Mouse (Mus musculus) left cerebral cortex, adult 8-10 months (tissue): ENCODE measurements around the gene Gbx1. TPM values are rescaled to one million over a fixed set of nuclear protein-coding genes. Genes with fewer than 3 reads are reported as not detected.
A peak's percentile ranks its signal among the peaks of the same experiment; 100 is the strongest.

Experiments
- DNase-seq, 2 experiments: peaks; one replicate each; pipeline ENCODE4 v3.0.0; 2022; ENCODE audit warnings: low spot score in 2 of 2
- total RNA-seq, 4 experiments: library from RNA; stranded (reverse); gene quantifications; 2 replicates each; pipeline ENCODE4 v1.2.4; 2022

The Gbx1 gene
- total RNA-seq, 4 experiments from 2014 or later, result 0.65 to 1.4 (median 1.2) TPM

DNA sequence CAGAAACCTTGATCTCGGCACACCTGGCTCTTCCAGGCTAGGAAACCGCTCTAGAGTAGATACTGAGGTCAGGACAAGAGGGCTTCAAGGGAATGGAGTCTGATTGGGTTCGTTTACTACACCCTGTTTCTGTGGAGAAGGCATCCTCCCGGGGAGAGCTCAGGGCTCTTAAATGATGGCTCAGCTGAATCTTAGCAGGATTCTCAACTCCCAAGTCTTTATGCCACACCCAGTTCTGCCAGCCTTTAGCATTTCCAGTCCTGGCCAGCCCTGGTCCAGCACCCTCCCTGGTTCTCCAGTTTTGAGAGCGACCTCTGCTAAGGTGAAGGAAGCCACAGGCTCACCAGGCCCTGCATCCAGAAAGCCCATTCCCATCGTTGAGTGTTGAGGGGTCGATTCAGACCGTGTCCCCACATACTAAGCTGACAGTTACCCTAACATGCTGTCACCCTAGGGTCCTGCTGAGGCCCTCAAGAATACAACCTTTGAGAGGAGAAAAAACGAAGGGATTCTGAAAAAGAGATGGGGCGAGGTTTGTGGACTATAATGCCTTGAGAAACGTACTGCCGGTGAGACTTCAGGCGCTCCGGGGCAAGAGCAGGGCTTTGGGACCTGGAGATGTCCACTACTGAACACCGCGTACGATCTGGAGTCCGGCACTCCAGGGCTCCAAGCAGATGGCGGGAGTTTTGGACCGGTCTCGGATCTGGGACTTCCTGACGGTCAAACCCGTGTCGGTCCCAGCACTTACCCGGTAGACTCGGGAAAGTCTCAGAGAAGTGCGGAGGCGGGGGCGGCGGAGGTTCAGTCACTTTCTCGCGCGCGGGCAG lies 1.4 kb downstream of the Gbx1 start:
- DNase-seq, result no peak

DNA sequence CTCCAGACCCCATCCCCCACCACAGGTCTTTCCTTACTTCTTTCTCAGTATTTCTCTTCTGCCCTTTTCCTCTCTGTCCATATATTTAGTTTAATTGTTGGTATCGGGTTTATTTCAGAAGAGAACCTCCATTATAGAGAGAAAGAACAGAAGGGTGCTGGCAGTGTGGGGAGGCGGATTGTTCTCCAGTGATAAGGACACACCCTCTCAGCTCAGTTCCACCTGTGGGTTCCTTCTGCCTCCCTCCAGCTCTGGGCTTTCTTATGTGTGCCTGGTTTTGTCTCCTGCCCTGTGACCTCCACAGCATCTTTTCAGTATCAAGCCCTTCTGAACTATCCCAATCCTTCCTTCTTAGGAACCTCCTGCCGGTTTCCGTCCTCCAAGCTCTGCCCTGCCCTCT lies 2.5 kb downstream of the Gbx1 start:
- no peak for DNase-seq

DNA sequence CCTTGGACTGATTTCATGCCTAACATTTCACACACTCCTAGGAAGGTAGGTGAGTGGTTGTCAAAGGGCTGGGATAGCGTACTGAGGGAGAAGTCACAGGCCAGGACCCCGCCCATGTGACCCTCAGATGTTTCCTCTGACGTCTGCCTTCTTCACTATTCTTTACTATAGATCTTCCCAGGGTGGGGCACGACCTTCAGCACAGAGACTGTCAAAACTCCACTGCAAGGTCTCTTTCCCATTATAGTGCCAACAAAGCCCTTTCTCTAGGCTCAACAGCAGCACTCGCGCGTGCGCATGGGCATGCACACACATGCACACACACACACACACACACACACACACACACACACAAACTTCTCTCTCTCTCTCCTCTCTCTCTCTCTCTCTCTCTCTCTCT lies 3.2 kb downstream of the Gbx1 start:
- DNase-seq, result no peak

DNA sequence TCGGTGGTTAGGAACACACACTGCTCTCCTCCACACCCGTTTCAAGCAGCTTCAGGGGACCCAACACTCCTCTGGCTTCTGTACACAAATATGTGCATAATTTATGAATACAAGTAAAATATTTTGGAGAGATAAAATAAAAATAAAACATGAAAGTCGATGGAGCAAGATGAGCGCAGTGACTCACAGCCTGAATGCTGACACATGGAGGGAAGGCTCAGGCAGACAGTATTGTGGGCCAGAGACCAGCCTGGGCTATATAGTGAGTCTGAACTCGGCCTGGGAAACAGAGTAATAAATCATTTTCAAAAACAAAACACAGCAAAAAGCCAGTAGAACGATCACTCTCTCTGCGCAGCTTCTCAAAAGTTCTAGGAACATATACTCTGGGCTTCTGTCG lies 5.6 kb downstream of the Gbx1 start:
- DNase-seq, result no peak

DNA sequence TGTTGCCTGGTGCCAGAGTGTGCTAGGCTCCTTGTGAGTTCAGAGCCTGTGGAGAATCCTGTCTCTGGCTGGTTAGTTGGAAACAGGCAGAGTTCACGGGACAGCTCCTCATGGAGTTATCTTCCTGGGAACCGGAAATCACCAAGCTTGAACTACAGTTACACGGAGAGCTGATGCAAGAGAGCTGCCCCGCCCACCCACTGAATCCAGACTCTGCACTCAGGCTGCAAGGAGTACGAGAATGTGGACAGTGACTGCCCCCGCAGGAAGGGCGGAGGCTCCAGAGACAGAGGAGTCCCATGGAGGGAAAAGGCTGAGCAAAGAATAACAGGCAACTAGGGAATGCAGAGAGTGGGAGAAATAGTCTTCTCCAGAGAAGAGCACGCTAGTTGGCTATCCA lies 14.7 kb downstream of the Gbx1 start:
- DNase-seq, result no peak

DNA sequence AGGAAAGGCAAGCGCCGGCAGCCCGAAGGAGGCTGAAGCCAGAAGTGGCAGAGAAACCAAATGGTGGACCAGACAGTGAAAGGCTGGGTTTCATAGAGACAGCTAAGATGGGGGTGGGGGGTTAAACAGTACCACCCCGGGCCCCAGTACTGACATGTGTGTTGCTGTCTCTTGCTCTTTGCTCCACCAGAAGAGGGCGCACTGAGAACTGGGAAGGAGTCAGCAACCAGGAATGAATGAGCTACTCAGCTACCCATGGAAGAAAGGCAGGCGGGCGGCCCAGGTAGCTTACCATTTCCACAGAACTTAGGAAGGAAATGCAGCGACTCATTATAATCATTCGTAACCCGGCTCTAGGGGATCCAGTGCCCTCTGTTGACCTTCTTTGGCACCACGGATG lies 16.4 kb downstream of the Gbx1 start:
- DNase-seq, result no peak

DNA sequence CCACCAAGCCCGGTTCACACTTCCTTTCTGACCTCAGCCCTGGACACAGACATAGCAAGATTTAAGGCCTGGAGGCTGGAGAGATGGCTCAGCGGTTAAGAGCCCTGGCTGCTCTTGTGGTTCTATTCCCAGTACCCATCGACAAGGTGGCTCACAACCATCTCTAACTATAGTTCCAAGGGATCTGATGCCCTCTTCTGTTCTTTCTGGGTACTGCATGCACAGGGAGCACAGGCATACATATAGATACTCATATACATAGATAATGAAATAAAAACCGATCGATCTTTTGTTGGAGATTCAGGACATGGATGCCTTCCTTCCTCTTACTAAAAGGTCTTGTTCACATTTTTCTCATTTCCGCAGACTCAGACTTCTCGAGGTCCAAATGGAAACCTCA lies 18.6 kb downstream of the Gbx1 start:
- no peak for DNase-seq

DNA sequence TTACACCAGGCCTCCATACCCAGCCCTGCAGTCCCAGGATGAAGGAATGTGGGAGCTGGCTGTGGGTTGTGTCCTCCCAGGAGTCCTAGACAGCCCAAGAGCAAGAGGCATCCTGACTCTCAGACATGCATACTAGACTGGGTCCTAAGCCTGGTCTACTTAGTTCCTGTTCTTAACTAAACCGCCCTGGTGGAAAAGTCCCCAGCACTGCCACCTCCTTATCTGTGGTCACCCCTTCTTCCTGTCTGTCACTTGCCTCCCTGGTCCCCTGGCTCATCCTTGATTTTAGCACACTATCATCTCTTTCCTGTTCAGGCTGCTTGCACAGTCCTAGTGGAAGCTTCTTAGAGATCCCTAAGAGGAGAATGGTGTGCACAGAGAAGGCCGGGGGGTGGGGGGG lies 21.5 kb downstream of the Gbx1 start:
- DNase-seq, result no peak

DNA sequence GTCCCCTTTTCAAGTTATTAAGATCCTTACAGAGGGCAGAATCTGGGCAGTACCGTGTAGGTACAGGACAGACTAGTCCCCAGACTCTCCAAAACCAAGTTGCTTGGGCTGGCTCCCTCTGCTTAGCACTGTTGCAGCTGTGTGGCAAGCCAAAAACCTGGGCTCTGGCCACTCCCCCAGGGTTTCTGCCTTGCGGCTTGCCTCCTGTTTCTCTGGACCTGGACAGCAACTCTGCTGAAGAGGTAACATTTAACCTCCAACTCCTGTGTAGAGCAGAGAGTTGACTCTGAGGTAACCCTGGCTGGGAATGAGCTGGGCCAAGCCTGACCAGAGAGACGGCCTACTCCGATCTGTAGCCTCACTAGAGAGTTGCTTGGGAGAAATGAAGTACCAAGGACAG lies 24.2 kb downstream of the Gbx1 start:
- no peak for DNase-seq

DNA sequence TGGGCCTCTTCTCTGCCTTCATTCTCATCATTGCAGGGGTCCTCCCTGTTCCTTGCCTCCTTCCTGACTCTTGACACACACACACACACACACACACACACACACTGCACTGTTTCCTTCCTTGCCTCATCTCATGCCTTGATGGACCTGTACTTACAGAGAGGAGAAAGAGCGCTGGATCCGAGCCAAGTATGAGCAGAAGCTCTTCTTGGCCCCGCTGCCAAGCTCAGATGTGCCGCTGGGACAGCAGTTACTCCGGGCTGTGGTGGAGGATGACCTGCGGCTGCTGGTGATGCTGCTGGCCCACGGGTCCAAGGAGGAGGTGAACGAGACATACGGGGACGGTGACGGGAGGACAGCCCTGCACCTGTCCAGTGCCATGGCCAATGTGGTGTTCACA lies 26.2 kb downstream of the Gbx1 start:
- DNase-seq, result no peak

DNA sequence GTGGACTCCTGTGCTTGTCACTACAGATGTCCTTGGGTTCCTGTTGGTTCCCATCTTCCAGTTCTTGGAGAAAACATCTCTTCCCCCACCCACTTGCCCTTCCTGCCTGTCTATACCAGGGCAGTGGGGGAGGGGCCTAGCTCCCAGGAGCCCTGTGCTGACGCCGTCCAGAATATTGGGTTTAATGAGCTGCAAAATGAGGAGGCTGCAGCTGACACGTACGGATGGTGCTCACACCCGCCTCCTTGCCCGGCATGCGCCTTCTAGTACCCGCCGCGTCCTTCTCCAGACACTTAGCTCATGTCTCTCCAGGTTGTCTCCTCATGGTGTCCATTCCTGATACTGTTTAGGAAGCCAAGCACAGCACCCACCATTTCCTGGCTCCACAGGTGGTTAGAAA lies 27.9 kb downstream of the Gbx1 start:
- no peak for DNase-seq

DNA sequence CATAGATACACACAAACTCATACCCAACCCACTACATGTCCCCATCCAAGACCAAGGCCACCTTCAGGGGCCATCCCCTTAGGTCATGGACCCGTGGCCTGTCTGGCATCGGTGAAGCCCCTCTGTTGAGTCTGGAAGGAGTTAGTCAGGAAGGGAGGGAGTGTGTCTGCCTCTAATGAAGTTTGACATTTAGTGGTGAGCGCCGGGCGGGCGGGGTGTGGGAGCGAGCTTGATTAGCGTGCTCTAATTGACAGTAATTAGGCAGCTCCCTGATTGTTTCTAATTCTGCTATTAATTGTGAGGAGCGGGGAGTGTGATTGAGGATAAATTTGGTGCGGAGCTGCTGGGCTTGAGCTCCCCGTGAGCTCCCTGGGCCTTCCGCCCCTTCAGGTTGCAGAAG lies 29.5 kb downstream of the Gbx1 start:
- DNase-seq, result no peak

DNA sequence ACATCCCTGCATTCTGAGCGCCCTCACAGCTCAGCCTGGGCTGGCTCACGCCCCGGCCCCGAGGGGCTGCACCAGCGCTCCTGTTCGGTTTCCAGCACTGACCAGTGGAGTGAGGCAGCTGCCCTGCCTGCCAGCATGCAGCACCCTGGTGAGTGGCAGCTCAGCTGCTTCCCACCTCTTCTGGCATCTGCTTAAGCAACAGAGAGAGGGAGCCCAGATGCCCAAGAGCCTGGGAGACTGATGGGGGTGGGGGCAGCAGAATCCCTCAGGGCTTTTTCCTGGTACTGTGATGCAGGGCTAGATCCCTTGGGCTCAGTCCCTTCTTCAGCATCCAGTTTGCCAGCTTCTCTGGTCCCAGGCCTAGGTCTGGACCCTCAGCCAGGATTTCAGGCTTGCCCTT lies 30.2 kb downstream of the Gbx1 start:
- DNase-seq, result no peak

DNA sequence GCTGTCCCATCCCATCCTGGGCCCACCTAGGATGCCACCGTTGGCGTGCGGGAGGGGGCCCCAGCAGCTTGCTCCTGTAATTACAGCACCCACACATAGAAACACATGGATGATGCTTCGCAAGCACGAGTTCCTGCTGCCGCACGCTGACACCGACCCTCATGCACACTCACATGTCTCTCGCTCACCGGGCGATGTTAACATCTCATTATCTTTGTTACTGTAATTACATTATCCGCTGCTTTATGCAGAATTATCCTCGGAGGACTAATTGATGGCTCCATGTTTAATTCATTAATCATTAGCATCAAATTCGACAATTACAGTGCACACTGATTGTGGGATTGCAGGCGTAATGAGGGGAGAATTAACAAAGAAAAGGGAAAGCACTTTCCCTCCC lies 32.0 kb downstream of the Gbx1 start:
- DNase-seq, result no peak

DNA sequence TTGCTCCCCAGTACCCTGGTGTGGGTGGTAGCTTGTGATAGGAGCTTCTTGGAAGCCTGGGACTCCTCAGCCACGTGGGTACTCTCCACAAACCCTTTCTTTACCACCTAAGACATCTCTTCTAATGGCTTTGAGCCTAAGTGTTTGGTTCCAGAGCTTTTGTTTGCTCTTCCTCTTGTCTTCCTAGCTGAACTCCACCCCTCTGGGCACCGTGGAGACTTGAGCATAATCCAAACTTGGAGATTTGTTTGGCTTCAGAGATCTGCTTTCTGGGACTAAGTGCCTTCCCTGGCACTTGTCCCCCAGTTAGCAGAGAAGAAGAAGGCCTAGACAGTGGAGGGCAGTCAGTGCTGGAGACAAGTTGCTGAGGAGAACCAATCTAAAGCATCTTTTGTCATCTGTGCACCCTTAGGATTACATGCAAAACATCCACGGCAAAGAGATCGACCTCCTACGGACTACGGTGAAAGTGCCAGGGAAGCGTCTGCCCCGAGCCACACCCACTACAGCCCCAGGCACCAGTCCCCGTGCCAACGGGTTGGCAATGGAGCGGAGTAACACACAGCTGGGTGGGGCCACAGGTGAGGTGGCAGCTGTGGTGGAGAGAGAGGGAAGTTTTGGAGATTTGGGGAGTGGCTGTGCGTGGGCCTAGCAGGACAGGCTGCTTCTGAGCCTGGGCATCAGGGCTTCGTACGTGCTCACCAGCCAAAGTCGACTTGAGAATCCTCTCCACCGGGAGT lies 34.3 kb downstream of the Gbx1 start:
- DNase-seq, result no peak

DNA sequence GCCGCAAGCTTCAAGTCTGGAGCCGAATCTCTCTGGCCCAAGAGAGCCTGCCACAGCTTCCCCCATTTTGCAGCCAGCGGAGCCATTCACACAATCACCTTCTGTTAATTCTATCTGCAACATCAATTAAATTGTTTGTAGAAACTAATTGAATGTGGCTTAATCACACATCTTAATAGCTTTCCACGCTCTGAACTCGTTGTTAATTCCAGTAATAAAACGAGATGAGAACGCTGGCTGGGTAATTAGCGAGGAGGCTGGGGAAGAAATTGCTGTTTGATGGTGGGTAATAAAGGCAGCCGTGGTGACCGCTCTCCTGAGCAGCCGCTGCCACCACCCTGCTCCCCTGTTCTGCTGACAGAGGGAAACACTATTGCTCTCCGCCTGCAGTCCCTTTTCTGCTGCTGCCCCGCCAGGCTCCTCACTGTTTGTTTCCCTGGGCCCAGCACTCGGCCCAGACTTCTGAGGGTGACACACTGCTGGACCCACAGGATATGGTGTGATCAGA lies 36.5 kb downstream of the Gbx1 start:
- DNase-seq, result no peak

DNA sequence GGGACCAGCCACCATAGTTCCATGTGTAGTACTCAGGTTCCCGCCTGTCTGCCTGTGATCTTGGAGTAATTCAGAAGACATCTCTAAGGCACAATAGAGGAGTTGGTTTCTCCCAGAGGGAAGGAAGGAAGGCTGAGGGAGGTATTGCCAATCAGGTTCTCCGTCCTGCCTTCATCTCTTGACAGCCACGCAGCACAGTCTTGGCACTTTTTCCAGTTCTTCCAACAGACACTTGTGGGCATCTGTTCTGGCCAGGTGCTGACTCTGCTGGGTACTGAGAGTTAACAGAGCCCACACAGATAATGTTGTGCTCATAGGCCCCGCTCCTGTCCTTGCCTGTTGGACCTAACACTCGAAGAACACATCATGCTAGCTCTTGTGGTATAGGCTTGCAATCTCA lies 40.3 kb downstream of the Gbx1 start:
- no peak for DNase-seq

DNA sequence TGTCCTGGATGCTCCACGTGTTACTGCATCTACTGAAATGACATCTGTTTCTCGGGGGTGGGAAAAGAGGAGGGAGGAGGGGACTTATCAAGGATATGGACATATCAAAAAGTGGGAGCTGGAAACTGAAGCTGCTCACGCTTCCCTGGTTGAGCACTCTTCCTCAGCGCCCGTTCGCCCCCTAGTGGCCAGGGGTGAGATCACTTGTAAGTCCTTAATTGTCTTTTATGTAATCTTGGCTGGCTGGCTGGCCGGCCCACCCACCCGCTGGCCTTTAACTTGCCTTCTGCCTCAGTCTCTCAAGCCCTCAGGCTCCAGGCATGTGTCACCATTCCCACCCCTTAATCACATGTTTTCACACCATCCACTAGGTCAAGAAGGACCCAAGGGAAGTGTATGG lies 40.9 kb downstream of the Gbx1 start:
- peak; percentile 76 to 87 for DNase-seq

DNA sequence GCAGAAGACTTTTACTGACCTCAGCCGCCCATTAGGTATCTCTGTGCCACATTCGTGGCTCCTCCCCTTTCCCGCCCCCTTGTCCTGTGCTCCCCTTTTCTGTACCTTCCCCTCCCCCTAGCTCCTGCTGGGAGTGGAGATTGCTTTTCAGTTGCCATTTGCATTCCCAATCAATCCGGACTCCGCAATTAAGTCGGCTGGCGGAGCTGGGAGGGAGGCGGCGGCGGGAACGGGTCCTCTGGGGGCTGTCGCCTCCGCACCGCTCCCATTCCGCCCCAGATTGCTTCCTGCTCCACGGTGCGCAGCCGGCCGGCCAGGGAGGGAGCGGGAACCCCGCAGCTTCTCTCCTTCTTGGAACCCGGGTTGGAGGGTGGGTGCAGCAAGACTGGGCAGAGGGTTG lies 42.0 kb downstream of the Gbx1 start:
- DNase-seq, result no peak

DNA sequence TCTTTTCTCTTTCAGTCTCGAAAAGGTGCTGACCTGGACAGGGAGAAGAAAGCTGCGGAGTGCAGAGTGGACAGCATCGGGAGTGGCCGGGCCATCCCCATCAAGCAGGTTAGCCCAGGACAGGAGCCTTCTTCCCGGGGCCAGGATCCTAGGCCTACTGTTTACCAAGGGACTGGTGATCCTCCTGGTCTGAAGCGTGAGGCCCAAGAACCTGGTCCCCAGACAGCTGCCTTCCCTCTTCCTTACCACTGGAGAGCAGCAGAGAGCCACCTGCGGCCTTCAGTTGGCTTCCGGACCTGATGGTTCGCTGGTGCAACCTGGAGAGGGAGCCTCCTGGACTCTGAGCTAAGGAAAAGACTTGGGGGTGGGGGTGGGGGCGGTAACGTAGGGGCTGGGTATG lies 43.7 kb downstream of the Gbx1 start:
- no peak for DNase-seq

DNA sequence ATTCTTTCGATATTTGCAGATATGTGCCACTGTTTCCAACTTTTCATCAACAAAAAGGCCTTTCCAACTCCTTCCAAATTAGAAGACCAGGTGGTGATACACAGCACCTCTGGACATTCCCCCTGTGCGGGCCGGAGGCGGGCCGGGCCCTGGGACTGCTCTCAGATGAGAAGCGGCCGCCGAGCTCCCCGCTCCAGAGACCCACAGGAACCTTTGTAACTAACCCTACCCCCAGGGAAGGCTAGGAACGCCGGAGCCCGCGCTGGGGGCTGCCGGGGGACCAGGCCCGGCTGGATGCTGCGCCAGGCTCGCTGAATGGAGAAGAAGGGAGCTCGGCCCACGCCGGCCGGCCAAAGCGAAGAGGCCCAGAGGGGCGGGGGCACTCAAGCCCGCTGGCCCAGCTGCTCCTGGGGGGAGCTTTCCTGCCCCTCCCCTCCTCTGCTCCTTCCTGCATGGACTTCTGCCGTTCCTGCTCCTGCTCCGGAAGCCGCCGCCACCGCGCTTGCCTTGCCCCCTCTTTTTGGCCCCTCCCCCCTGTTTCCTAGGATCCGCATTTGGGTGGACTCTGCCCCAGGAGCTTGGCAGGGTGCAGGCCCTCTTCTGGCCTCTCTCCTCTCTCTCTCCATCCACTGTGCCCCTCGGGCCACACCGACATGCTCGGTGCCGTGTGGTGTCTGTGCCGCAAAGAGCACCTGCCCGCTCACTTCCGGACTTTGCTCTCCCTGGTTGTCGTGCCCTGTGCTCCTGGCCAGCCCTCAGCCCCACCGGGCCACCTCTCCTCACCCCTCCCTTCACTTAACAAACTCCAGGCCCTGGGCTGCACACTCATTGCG lies 44.5 kb downstream of the Gbx1 start:
- DNase-seq, result no peak

DNA sequence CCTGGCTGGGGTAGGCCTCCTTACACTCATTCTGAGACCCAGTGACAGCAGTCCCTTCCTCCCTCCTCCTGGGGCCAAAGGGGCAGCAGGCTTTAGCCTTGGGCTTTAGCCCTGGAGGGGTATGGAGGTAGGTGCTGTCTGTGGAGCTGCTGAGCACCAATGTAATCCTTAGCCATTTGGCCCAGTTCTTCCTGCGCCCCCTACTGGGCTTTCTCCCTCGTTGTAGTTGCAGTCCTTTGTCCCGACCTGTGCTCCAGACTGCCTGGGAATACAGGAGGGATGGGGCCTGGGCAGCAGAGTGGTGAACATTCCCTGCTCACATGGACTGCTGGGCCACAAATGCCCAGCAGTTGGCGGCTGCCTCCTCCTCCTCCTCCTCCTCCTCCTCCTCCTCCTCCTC lies 45.4 kb downstream of the Gbx1 start:
- DNase-seq, result no peak
